Mouse (Mus musculus) erythroblast, embryonic 14.5 days (primary cell): ENCODE results near the gene Lrrc1. TPM values are rescaled to one million over a fixed set of nuclear protein-coding genes. Genes with fewer than 3 reads are reported as not detected.

Source experiments
- H3K27me3 ChIP-seq: 2 replicates; pipeline ENCODE4 v1.6.1; 2012; ENCODE audit warnings: inconsistent platforms; ENCODE audit not compliant: control insufficient read depth
- H3K36me3 ChIP-seq: 2 replicates; pipeline ENCODE4 v1.6.1; 2012; ENCODE audit warnings: mild to moderate bottlenecking, inconsistent platforms; ENCODE audit not compliant: control insufficient read depth
- H3K4me1 ChIP-seq: 2 replicates; pipeline ENCODE4 v1.6.1; 2012; ENCODE audit warnings: inconsistent platforms; ENCODE audit not compliant: control insufficient read depth
- H3K4me3 ChIP-seq: replicated peaks from 2 replicates; pipeline ENCODE3; 2012; ENCODE audit warnings: moderate library complexity, mild to moderate bottlenecking, inconsistent platforms
- H3K9me3 ChIP-seq: 2 replicates; pipeline ENCODE4 v1.6.1; 2012; ENCODE audit warnings: low read length, inconsistent platforms, mixed read lengths; ENCODE audit not compliant: control insufficient read depth
- GATA1 ChIP-seq: IDR thresholded peaks from 2 replicates; pipeline ENCODE4 v1.6.1; 2012; ENCODE audit warnings: low read length, inconsistent platforms, mixed read lengths
- TAL1 ChIP-seq: IDR thresholded peaks from 3 replicates; pipeline ENCODE4 v1.6.1; 2012; ENCODE audit warnings: low read length, inconsistent platforms, mixed read lengths
- polyA plus RNA-seq: library from polyadenylated mRNA; stranded (reverse); fragments of >175 nt; gene quantifications from 2 replicates; pipeline ENCODE4 v1.2.3, GENCODE M21; 2012

Lrrc1 gene
- polyA plus RNA-seq, 1 experiment: 0.09 TPM

- TF ChIP-seq GATA1: no peak
- TF ChIP-seq TAL1: no peak
- no peak overlapping the region for H3K4me3 ChIP-seq
Measured at GRCm38 (mm10) chr9:77465401-77465800, 79.3 kb downstream of the Lrrc1 start.

DNA sequence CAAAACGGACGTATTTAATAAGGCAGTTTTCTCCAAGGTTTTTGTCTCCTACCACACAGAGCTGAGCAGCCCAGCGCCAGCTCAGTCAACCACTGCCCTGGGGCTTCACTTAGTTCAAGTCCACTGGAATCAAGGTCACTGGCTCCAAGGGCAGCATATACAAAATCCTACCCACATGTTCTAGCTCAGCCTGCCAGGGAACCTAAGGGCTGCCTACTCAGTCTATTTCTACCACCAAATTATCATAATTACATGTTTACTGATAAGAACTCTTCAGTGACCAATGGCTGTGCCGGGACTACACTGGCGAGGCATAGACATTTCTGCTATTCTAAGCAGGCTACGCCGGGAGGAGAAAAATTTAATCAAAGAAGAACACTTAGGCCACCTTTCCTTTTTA lies 80.8 kb downstream of the Lrrc1 start:
- TF ChIP-seq GATA1 (no peak), TAL1 (no peak)
- Histone ChIP-seq H3K4me3 (no peak overlapping the region), H3K9me3 (no peaks in the 10 kb centered on the region), H3K4me1 (peaks cover 8% of the 10 kb centered on the region), H3K36me3 (no peaks in the 10 kb centered on the region), H3K27me3 (no peaks in the 10 kb centered on the region)

More at GRCm38 (mm10) chr9:77465401-77465800, 79.3 kb downstream of the Lrrc1 start:
- peaks cover 8% of the 10 kb centered on the region for H3K4me1 ChIP-seq
- no peaks in the 10 kb centered on the region for H3K36me3 ChIP-seq
- H3K27me3 ChIP-seq: no peaks in the 10 kb centered on the region
- no peaks in the 10 kb centered on the region for H3K9me3 ChIP-seq

DNA sequence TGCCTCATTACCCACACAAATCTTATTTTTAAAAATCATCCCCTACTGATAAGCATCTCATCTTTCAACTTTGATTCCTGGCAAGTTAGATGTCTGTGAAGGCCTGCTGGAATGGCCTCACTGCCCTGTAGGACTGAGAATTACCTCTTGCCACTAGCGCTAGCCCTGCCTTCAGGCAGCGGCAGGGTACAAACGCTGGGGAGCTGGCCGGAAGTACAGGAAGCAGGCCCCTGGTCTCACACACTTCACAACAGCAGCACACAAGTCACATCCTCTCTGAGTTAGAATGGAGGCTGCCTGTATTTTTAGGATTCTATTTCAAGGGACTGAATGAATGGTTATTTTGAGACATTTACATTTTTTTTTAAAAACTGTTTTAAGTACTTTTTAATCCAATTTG lies 81.5 kb downstream of the Lrrc1 start:
- no peaks in the 10 kb centered on the region for H3K36me3 ChIP-seq
- H3K27me3 ChIP-seq: no peaks in the 10 kb centered on the region
- TF ChIP-seq TAL1 (no peak), GATA1 (no peak)
- peaks cover 8% of the 10 kb centered on the region for H3K4me1 ChIP-seq
- H3K9me3 ChIP-seq: no peaks in the 10 kb centered on the region
- no peak overlapping the region for H3K4me3 ChIP-seq

- no peaks in the 10 kb centered on the region for H3K36me3 ChIP-seq
- no peak overlapping the region for H3K4me3 ChIP-seq
- H3K4me1 ChIP-seq: peaks cover 4% of the 10 kb centered on the region
- H3K9me3 ChIP-seq: no peaks in the 10 kb centered on the region
- H3K27me3 ChIP-seq: no peaks in the 10 kb centered on the region
- TF ChIP-seq GATA1 (no peak), TAL1 (no peak)
Measured at GRCm38 (mm10) chr9:77461371-77461915, 83.2 kb downstream of the Lrrc1 start.

- Histone ChIP-seq H3K9me3 (no peaks in the 10 kb centered on the region), H3K4me3 (no peak overlapping the region), H3K4me1 (peaks cover 4% of the 10 kb centered on the region), H3K36me3 (no peaks in the 10 kb centered on the region), H3K27me3 (no peaks in the 10 kb centered on the region)
- no peak for TF ChIP-seq TAL1
- no peak for TF ChIP-seq GATA1
Measured at GRCm38 (mm10) chr9:77460408-77460807, 84.3 kb downstream of the Lrrc1 start.

GRCm38 (mm10) chr9:77459365-77459764 lies 85.3 kb downstream of the Lrrc1 start:
- Histone ChIP-seq H3K4me3 (no peak overlapping the region), H3K27me3 (no peaks in the 10 kb centered on the region), H3K36me3 (no peaks in the 10 kb centered on the region), H3K4me1 (peaks cover 4% of the 10 kb centered on the region), H3K9me3 (no peaks in the 10 kb centered on the region)
- TF ChIP-seq GATA1: no peak
- TF ChIP-seq TAL1: no peak

DNA sequence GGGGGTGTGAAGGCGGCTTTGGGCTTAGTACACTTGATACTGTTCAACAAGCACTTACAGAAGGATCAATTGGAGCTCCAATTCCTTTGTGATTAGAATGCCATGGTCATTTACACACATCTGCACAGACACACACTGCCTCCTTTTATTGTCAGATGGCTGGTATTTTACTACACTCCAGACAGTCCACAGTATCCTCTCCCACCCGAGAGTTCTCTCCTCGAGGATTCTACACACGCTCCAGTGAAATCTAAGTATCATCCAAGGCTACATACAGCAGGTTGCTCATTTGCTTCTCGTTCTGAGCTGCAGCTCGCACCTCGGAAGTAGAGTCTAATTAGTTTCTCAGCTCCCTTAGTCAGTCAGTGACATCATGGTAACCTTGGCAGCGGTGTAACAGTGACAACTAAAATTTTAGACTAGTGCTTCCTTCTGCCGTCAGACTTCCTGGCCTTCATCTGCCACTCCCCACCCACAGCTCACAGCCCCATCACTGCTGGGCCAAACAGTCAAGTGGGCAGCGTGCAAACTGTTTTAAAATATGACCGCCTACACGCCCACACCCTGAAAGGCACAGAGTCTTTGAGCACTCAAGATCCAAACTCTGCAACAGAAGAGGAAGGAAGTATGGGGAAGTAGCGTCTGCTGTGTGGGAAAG lies 88.4 kb downstream of the Lrrc1 start:
- no peak for TF ChIP-seq GATA1
- TF ChIP-seq TAL1: no peak
- Histone ChIP-seq H3K4me1 (no peaks in the 10 kb centered on the region), H3K36me3 (no peaks in the 10 kb centered on the region; the same call in 1 of the 2 replicates), H3K9me3 (no peaks in the 10 kb centered on the region), H3K4me3 (no peak overlapping the region), H3K27me3 (no peaks in the 10 kb centered on the region)

GRCm38 (mm10) chr9:77455439-77456168 lies 89.1 kb downstream of the Lrrc1 start:
- no peak overlapping the region for H3K4me3 ChIP-seq
- TF ChIP-seq TAL1 (no peak), GATA1 (no peak)
- H3K4me1 ChIP-seq: no peaks in the 10 kb centered on the region
- H3K36me3 ChIP-seq: no peaks in the 10 kb centered on the region; the same call in 1 of the 2 replicates
- H3K9me3 ChIP-seq: no peaks in the 10 kb centered on the region
- no peaks in the 10 kb centered on the region for H3K27me3 ChIP-seq

DNA sequence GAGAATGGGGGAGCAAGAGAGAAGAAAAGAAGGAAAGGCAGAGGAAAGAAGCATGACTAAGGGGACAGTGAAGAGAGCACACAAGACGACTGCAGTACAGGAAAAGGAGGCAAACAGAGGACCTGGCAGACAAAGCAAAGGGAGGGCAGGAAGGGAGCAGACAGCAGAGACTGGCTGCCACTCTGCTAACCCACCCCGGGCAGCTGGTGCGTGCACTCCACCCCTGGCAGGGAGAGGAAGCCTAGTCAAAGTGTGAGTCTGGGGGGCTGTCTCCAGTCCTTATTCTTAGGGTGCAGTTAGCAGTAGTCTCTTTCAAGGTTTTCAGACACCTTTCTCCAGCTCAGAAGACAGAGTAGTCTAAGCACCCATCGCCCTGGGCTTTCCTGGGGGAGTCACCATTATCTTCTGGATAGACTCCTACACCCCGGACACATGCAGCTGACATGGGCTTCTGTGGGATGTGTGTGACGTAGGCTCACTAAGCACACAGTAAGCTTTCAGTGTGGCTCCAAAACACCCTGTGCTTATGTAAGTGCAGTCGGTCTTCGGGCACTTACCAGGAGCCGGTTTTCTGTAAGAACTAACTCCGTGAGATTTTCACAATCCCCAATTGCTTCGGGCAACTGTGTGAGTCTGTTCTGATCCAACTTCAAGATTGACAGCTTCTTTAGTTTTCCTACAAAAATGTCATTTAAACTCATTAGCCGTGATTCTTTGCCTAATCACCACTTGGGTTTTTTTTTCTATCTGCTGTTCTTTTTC lies 92.4 kb downstream of the Lrrc1 start:
- Histone ChIP-seq H3K36me3 (no peaks in the 10 kb centered on the region; the same call in 1 of the 2 replicates), H3K4me1 (no peaks in the 10 kb centered on the region), H3K4me3 (no peak overlapping the region), H3K27me3 (no peaks in the 10 kb centered on the region), H3K9me3 (no peaks in the 10 kb centered on the region)
- TF ChIP-seq TAL1 (no peak), GATA1 (no peak)
